Mouse (Mus musculus): ENCODE measurements around the gene Npb. TPM values are rescaled to one million over a fixed set of nuclear protein-coding genes. Genes with fewer than 3 reads are reported as not detected.
A peak's percentile ranks its signal among the peaks of the same experiment; 100 is the strongest.

Npb gene
- polyA plus RNA-seq, 1 experiment = 0.32 TPM

GRCm38 (mm10) chr11:120578024-120578693 is 30.1 kb upstream of the Npb start:
- peaks cover 24% of the 10 kb centered on the region for H3K36me3 ChIP-seq (ENCODE audit: control insufficient read depth, insufficient read depth)
- H3K79me2 ChIP-seq (ENCODE audit: control insufficient read depth, insufficient read depth) = peaks cover 32% of the 10 kb centered on the region
- H3K4me2 ChIP-seq (ENCODE audit: low read depth) = no peak overlapping the region
- TF ChIP-seq POLR2AphosphoS2 (IDR thresholded peaks at IDR 0.05; ENCODE audit: insufficient read length, low read depth) (peak; percentile 26), REST (IDR thresholded peaks at IDR 0.05; ENCODE audit: insufficient read depth, insufficient read length) (no peak), MAX (IDR thresholded peaks at IDR 0.05; ENCODE audit: low read depth) (no peak)
- H3K27me3 ChIP-seq (ENCODE audit: control insufficient read depth, insufficient read depth, insufficient read length) = no peaks in the 10 kb centered on the region
- H3ac ChIP-seq (ENCODE audit: control insufficient read depth, insufficient read length) = no peak overlapping the region
- no peak overlapping the region for H3K4me3 ChIP-seq

- no peaks in the 10 kb centered on the region for H3K27me3 ChIP-seq (ENCODE audit: control insufficient read depth, insufficient read depth, insufficient read length)
- peaks cover 32% of the 10 kb centered on the region for H3K79me2 ChIP-seq (ENCODE audit: control insufficient read depth, insufficient read depth)
- no peak overlapping the region for H3ac ChIP-seq (ENCODE audit: control insufficient read depth, insufficient read length)
- peak overlapping the region; percentile 99 for H3K4me3 ChIP-seq
- peak overlapping the region; percentile 100 for H3K4me2 ChIP-seq (ENCODE audit: low read depth)
- peaks cover 24% of the 10 kb centered on the region for H3K36me3 ChIP-seq (ENCODE audit: control insufficient read depth, insufficient read depth)
- TF ChIP-seq E2F4 (IDR thresholded peaks at IDR 0.05; ENCODE audit: insufficient read depth) = no peak
- TF ChIP-seq POLR2AphosphoS2 (IDR thresholded peaks at IDR 0.05; ENCODE audit: insufficient read length, low read depth) = peak; percentile 42
Measured at GRCm38 (mm10) chr11:120578694-120579243, 29.5 kb upstream of the Npb start.

GRCm38 (mm10) chr11:120579316-120580107 is 28.8 kb upstream of the Npb start:
- Histone ChIP-seq H3K27me3 (ENCODE audit: control insufficient read depth, insufficient read depth, insufficient read length) (no peaks in the 10 kb centered on the region), H3K4me2 (ENCODE audit: low read depth) (peak overlapping the region; percentile 100), H3ac (ENCODE audit: control insufficient read depth, insufficient read length) (peak overlapping the region; percentile 90), H3K4me3 (peak overlapping the region; percentile 99), H3K79me2 (ENCODE audit: control insufficient read depth, insufficient read depth) (peaks cover 25% of the 10 kb centered on the region), H3K36me3 (ENCODE audit: control insufficient read depth, insufficient read depth) (peaks cover 24% of the 10 kb centered on the region)
- TF ChIP-seq POLR2AphosphoS2 (IDR thresholded peaks at IDR 0.05; ENCODE audit: insufficient read length, low read depth) = no peak
- peak in 1 of 3 experiments; percentile 49 for TF ChIP-seq MYOG (IDR thresholded peaks at IDR 0.05; ENCODE audit: control insufficient read depth in 1 of 3, insufficient read depth in 1 of 3, insufficient read length in 2 of 3, low read depth in 2 of 3)
- peak; percentile 9 for TF ChIP-seq POLR2A (IDR thresholded peaks at IDR 0.05; ENCODE audit: insufficient read length, low read depth)
- TF ChIP-seq MYOD1 (IDR thresholded peaks at IDR 0.05; ENCODE audit: control insufficient read depth in 1 of 3, insufficient read length in 2 of 3, low read depth in 2 of 3) = peak in 2 of 3 experiments; percentile 6 to 67
- TF ChIP-seq MAX (IDR thresholded peaks at IDR 0.05; ENCODE audit: low read depth) = no peak

GRCm38 (mm10) chr11:120580190-120580589 is 28.1 kb upstream of the Npb start:
- Histone ChIP-seq H3K36me3 (ENCODE audit: control insufficient read depth, insufficient read depth) (peaks cover 24% of the 10 kb centered on the region), H3K79me2 (ENCODE audit: control insufficient read depth, insufficient read depth) (peaks cover 25% of the 10 kb centered on the region), H3K4me2 (ENCODE audit: low read depth) (peak overlapping the region; percentile 100), H3K27me3 (ENCODE audit: control insufficient read depth, insufficient read depth, insufficient read length) (no peaks in the 10 kb centered on the region), H3ac (ENCODE audit: control insufficient read depth, insufficient read length) (peak overlapping the region; percentile 90), H3K4me3 (peak overlapping the region; percentile 99)
- TF ChIP-seq TCF3 (IDR thresholded peaks at IDR 0.05; ENCODE audit: insufficient read length, low read depth) = no peak
- TF ChIP-seq POLR2AphosphoS2 (IDR thresholded peaks at IDR 0.05; ENCODE audit: insufficient read length, low read depth) = peak; percentile 34
- TF ChIP-seq POLR2A (IDR thresholded peaks at IDR 0.05; ENCODE audit: insufficient read length, low read depth) = peak; percentile 4

- Histone ChIP-seq H3K36me3 (ENCODE audit: control insufficient read depth, insufficient read depth) (peaks cover 24% of the 10 kb centered on the region), H3K27me3 (ENCODE audit: control insufficient read depth, insufficient read depth, insufficient read length) (no peaks in the 10 kb centered on the region), H3K4me2 (ENCODE audit: low read depth) (peak overlapping the region; percentile 100), H3K4me3 (peak overlapping the region; percentile 99), H3ac (ENCODE audit: control insufficient read depth, insufficient read length) (peak overlapping the region; percentile 90), H3K79me2 (ENCODE audit: control insufficient read depth, insufficient read depth) (peaks cover 25% of the 10 kb centered on the region)
- no peak for TF ChIP-seq MYOD1 (IDR thresholded peaks at IDR 0.05; ENCODE audit: control insufficient read depth in 1 of 3, insufficient read length in 2 of 3, low read depth in 2 of 3)
- TF ChIP-seq POLR2AphosphoS2 (IDR thresholded peaks at IDR 0.05; ENCODE audit: insufficient read length, low read depth) = no peak
- no peak for TF ChIP-seq MAX (IDR thresholded peaks at IDR 0.05; ENCODE audit: low read depth)
- TF ChIP-seq REST (IDR thresholded peaks at IDR 0.05; ENCODE audit: insufficient read depth, insufficient read length) = no peak
- no peak for TF ChIP-seq E2F4 (IDR thresholded peaks at IDR 0.05; ENCODE audit: insufficient read depth)
- no peak for TF ChIP-seq TCF3 (IDR thresholded peaks at IDR 0.05; ENCODE audit: insufficient read length, low read depth)
- no peak for TF ChIP-seq SRF (IDR thresholded peaks at IDR 0.05; ENCODE audit: control insufficient read depth, insufficient read length, low read depth)
- no peak for TF ChIP-seq POLR2A (IDR thresholded peaks at IDR 0.05; ENCODE audit: insufficient read length, low read depth)
- TF ChIP-seq TCF12 (IDR thresholded peaks at IDR 0.05; ENCODE audit: insufficient read depth, poor library complexity, severe bottlenecking) = no peak
Measured at GRCm38 (mm10) chr11:120580871-120581331, 27.4 kb upstream of the Npb start.
